Mouse (Mus musculus): ENCODE results near the gene Itga7.

DNA sequence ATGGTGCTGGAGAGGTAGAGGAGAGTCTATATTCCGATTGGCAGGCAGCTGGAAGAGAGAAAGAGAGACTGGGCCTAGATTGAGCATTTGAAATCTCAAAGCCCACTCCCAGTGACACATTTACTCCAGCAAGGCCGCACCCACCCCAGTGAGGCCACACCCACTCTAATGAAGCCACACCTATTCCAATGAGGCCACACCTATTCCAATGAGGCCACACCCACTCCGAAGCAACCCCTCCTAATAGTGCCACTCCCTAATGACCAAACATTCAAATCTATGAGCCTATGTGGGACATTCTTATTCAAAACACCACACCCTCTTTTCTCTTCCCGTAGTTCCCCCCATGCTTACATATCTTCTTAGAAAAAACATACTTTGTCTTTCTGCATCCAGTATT, 13.9 kb downstream of the Itga7 start:
- no peak for TF ChIP-seq ZNF384 (IDR thresholded peaks at IDR 0.05; ENCODE audit: low read depth, low read length)
- TF ChIP-seq MAFK (IDR thresholded peaks at IDR 0.05; ENCODE audit: insufficient read depth, low read depth, low read length): no peak
- TF ChIP-seq CHD2 (IDR thresholded peaks at IDR 0.05; ENCODE audit: low read depth, low read length): no peak
- no peak for TF ChIP-seq ZC3H11A (IDR thresholded peaks at IDR 0.05; ENCODE audit: borderline replicate concordance, low read depth, low read length)
- TF ChIP-seq HCFC1 (IDR thresholded peaks at IDR 0.05; ENCODE audit: borderline replicate concordance, insufficient read depth, low read length): no peak
